Mouse (Mus musculus): ENCODE data around the gene Hhex.

GRCm38 (mm10) chr19:37436514-37437288 lies 2.1 kb downstream of the Hhex start:
- no peak for TF ChIP-seq POLR2A (IDR thresholded peaks at IDR 0.05; ENCODE audit: control insufficient read depth, low read depth, low read length)
- TF ChIP-seq CTCF (IDR thresholded peaks at IDR 0.05; ENCODE audit: control insufficient read depth, insufficient read depth, insufficient replicate concordance, low read depth, low read length), result no peak
